Mouse (Mus musculus) ovary, postnatal 14 days (tissue): ENCODE results near the gene Kirrel3.

Experiments
- DNase-seq: peaks from one replicate; pipeline ENCODE4 v3.0.0; 2022; ENCODE audit warnings: low spot score

Gene Kirrel3

GRCm38 (mm10) chr9:34689375-34689774 is 203.7 kb downstream of the Kirrel3 start:
- DNase-seq, result no peak

GRCm38 (mm10) chr9:34695646-34696045 is 210.0 kb downstream of the Kirrel3 start:
- no peak for DNase-seq

- DNase-seq, result no peak
Observed at GRCm38 (mm10) chr9:34703547-34704300, 218.0 kb downstream of the Kirrel3 start.

GRCm38 (mm10) chr9:34704357-34704756 is 218.7 kb downstream of the Kirrel3 start:
- no peak for DNase-seq

GRCm38 (mm10) chr9:34706350-34706873 is 220.7 kb downstream of the Kirrel3 start:
- no peak for DNase-seq

- DNase-seq, result no peak
Observed at GRCm38 (mm10) chr9:34708691-34709090, 223.0 kb downstream of the Kirrel3 start.

GRCm38 (mm10) chr9:34711996-34712395 is 226.3 kb downstream of the Kirrel3 start:
- DNase-seq, result no peak

- no peak for DNase-seq
Observed at GRCm38 (mm10) chr9:34712996-34713395, 227.3 kb downstream of the Kirrel3 start.

GRCm38 (mm10) chr9:34713462-34713926 is 227.8 kb downstream of the Kirrel3 start:
- DNase-seq, result no peak

- no peak for DNase-seq
Observed at GRCm38 (mm10) chr9:34714996-34715619, 229.4 kb downstream of the Kirrel3 start.

- DNase-seq, result no peak
Observed at GRCm38 (mm10) chr9:34716476-34716875, 230.8 kb downstream of the Kirrel3 start.

- no peak for DNase-seq
Observed at GRCm38 (mm10) chr9:34721478-34722197, 235.9 kb downstream of the Kirrel3 start.

GRCm38 (mm10) chr9:34722198-34722550 is 236.5 kb downstream of the Kirrel3 start:
- DNase-seq, result no peak

GRCm38 (mm10) chr9:34732507-34732906 is 246.8 kb downstream of the Kirrel3 start:
- no peak for DNase-seq

GRCm38 (mm10) chr9:34733579-34733978 is 247.9 kb downstream of the Kirrel3 start:
- DNase-seq, result no peak

- DNase-seq, result no peak
Observed at GRCm38 (mm10) chr9:34734991-34735390, 249.3 kb downstream of the Kirrel3 start.

GRCm38 (mm10) chr9:34739431-34739830 is 253.7 kb downstream of the Kirrel3 start:
- DNase-seq, result no peak

- no peak for DNase-seq
Observed at GRCm38 (mm10) chr9:34740814-34741213, 255.1 kb downstream of the Kirrel3 start.

GRCm38 (mm10) chr9:34748003-34748402 is 262.3 kb downstream of the Kirrel3 start:
- no peak for DNase-seq

- no peak for DNase-seq
Observed at GRCm38 (mm10) chr9:34749161-34749560, 263.5 kb downstream of the Kirrel3 start.

GRCm38 (mm10) chr9:34749877-34750276 is 264.2 kb downstream of the Kirrel3 start:
- DNase-seq, result no peak

GRCm38 (mm10) chr9:34750887-34751286 is 265.2 kb downstream of the Kirrel3 start:
- DNase-seq, result no peak
